ENCODE assay signal across 16 mouse cellular contexts in genomic region chr17:9598131-9598530, GRCm38 (mm10).
"Had no signal": no experiment of that assay in that cellular context is flagged by ENCODE, and none has a peak within 500 bp of the region (broad histone marks: within the 10 kb centered on the region; RNA-seq: fewer than 3 reads in every experiment).

No protein-coding gene starts in this region.

- ATAC-seq: midbrain, embryonic 15.5 days had no signal

- H3K27ac ChIP-seq: liver, embryonic 13.5 days; midbrain, embryonic 15.5 days; neural tube, embryonic 13.5 days; stomach, postnatal 0 days had no signal

- H3K9me3 ChIP-seq: liver, embryonic 13.5 days; midbrain, embryonic 15.5 days; neural tube, embryonic 13.5 days had no signal

- H3K36me3 ChIP-seq: liver, embryonic 13.5 days; midbrain, embryonic 15.5 days; neural tube, embryonic 13.5 days had no signal

- H3K27me3 ChIP-seq: liver, embryonic 13.5 days; midbrain, embryonic 15.5 days; neural tube, embryonic 13.5 days had no signal

- H3K4me2 ChIP-seq: liver, embryonic 13.5 days; midbrain, embryonic 11.5 days; midbrain, embryonic 15.5 days; neural tube, embryonic 13.5 days had no signal

- H3K4me1 ChIP-seq: liver, embryonic 13.5 days; midbrain, embryonic 15.5 days; neural tube, embryonic 13.5 days had no signal

- H3K4me3 ChIP-seq: liver, embryonic 13.5 days; midbrain, embryonic 15.5 days; myocyte; neural tube, embryonic 13.5 days had no signal

- DNase-seq: kidney, adult 18-20 months; kidney, adult 9 months; kidney, postnatal 14 days; kidney, postnatal 4 days; liver, embryonic 13.5 days; lung, adult 2 months; lung, postnatal 14 days; lung, postnatal 4 days; retina, postnatal 1 day; right cerebral cortex, postnatal 4 days; thymus, postnatal 25 days had no signal

- H3K9ac ChIP-seq: liver, embryonic 13.5 days; midbrain, embryonic 15.5 days; neural tube, embryonic 13.5 days had no signal
